Mouse (Mus musculus) hindbrain, postnatal 0 days (tissue): ENCODE results near the gene Arhgef40. TPM values are rescaled to one million over a fixed set of nuclear protein-coding genes. Genes with fewer than 3 reads are reported as not detected.

ENCODE experiments used
- ATAC-seq: fragments of 200-750 bp; cut with Nextera tagmentation; 2 replicates; pipeline ENCODE4 v1.8.0; 2017; ENCODE audit warnings: mild to moderate bottlenecking, moderate TSS enrichment, moderate library complexity
- DNase-seq: peaks from one replicate; pipeline ENCODE4 v3.0.0-alpha.2; 2015; ENCODE audit warnings: low spot score
- H3K27ac ChIP-seq: fragments of 300-500 bp; sonication (generic); 2 replicates; pipeline ENCODE4 v1.5.1; 2014; ENCODE audit warnings: mild to moderate bottlenecking
- H3K27me3 ChIP-seq: fragments of 300-500 bp; sonication (generic); 2 replicates; pipeline ENCODE4 v1.6.1; 2014; ENCODE audit warnings: low read length, mixed read lengths; ENCODE audit not compliant: insufficient read depth
- H3K36me3 ChIP-seq: fragments of 300-500 bp; sonication (generic); 2 replicates; pipeline ENCODE4 v1.6.1; 2014; ENCODE audit warnings: low read length, mixed read lengths; ENCODE audit not compliant: insufficient read depth
- H3K4me1 ChIP-seq: fragments of 300-500 bp; sonication (generic); 2 replicates; pipeline ENCODE4 v1.6.1; 2014; ENCODE audit warnings: antibody characterized with exemption, low read length, mixed read lengths; ENCODE audit not compliant: insufficient read depth
- H3K4me2 ChIP-seq: fragments of 300-500 bp; sonication (generic); 2 replicates; pipeline ENCODE4 v1.6.1; 2014; ENCODE audit warnings: low read depth, mild to moderate bottlenecking, low read length, moderate library complexity, mixed read lengths
- H3K4me3 ChIP-seq: fragments of 300-500 bp; sonication (generic); 2 replicates; pipeline ENCODE4 v1.5.1; 2014; ENCODE audit warnings: low read length
- H3K9ac ChIP-seq: fragments of 300-500 bp; sonication (generic); replicated peaks from 2 replicates; pipeline ENCODE4 v1.6.1; 2014; ENCODE audit warnings: mild to moderate bottlenecking, low read length, moderate library complexity, mixed read lengths
- H3K9me3 ChIP-seq: fragments of 300-500 bp; sonication (generic); 2 replicates; pipeline ENCODE4 v1.6.1; 2016; ENCODE audit warnings: low read length, mixed read lengths
- CTCF ChIP-seq: IDR thresholded peaks from 2 replicates; pipeline ENCODE4 v1.5.1; 2016; ENCODE audit warnings: antibody characterized with exemption, control low read depth, low read depth
- WGBS: fragments of 180-500 bp; shearing (Covaris S2); extraction: QIAGEN DNeasy Blood & Tissue Kit; methylation state at CpG from one replicate; pipeline ENCODE4 v1.1.7; 2014; 5-methylcytosine and 5-hydroxymethylcytosine counted together
- polyA plus RNA-seq: library from polyadenylated mRNA; unstranded; fragments of >200 nt; fragmentation: Nextera tagmentation; extraction: Ambion mirVana; gene quantifications from 2 replicates; pipeline ENCODE4 v1.2.1, GENCODE M21; 2015
- total RNA-seq: library from RNA; depleted of rRNA; stranded (reverse); fragments of >200 nt; gene quantifications from 2 replicates; pipeline ENCODE4 v1.2.3, GENCODE M21; 2014

Arhgef40 gene
- total and polyA plus RNA-seq, 2 experiments from 2014 or later = 56.4 to 124 TPM

- Histone ChIP-seq H3K4me2 (peak within 1 kb of the TSS; percentile 73), H3K36me3 (no peaks in the 10 kb centered on the region), H3K9ac (peak within 1 kb of the TSS; percentile 96), H3K4me3 (peak within 1 kb of the TSS; percentile 65), H3K27me3 (no peaks in the 10 kb centered on the region), H3K4me1 (peaks cover 29% of the 10 kb centered on the region), H3K27ac (peak within 1 kb of the TSS; percentile 99), H3K9me3 (no peaks in the 10 kb centered on the region)
- 6% methylated on average over 15 of the region's 15 CpGs for WGBS
- ATAC-seq (peak; percentile 65), DNase-seq (peak; percentile 89)
- peak; percentile 79 for TF ChIP-seq CTCF
Measured at GRCm38 (mm10) chr14:52020486-52021137, 36.1 kb downstream of the Arhgef40 start, which contains the start of gene Zfp219. Zfp219 (minus strand) TSS chr14:52020733.

GRCm38 (mm10) chr14:52021138-52021529, 36.6 kb downstream of the Arhgef40 start:
- H3K4me3 ChIP-seq = no peak overlapping the region
- peaks cover 24% of the 10 kb centered on the region; the same call in 1 of the 2 replicates for H3K4me1 ChIP-seq

GRCm38 (mm10) chr14:52021568-52022212, 37.2 kb downstream of the Arhgef40 start:
- Histone ChIP-seq H3K9ac (no peak overlapping the region), H3K27ac (0 out of 2 replicates have a peak overlapping the region, but pooled peaks have one; percentile 99), H3K9me3 (no peaks in the 10 kb centered on the region), H3K27me3 (no peaks in the 10 kb centered on the region), H3K4me2 (no peak overlapping the region; the same call in 1 of the 2 replicates), H3K4me3 (no peak overlapping the region), H3K4me1 (peaks cover 20% of the 10 kb centered on the region; the same call in 1 of the 2 replicates), H3K36me3 (no peaks in the 10 kb centered on the region)
- DNase-seq (no peak), ATAC-seq (no peak)
- no peak for TF ChIP-seq CTCF
- 89% methylated on average over 8 of the region's 8 CpGs for WGBS

More at GRCm38 (mm10) chr14:52021138-52021529, 36.6 kb downstream of the Arhgef40 start:
- DNase-seq (no peak), ATAC-seq (no peak)
- Histone ChIP-seq H3K36me3 (no peaks in the 10 kb centered on the region), H3K9ac (peak overlapping the region; percentile 96; the same call in 1 of the 2 replicates), H3K27ac (peak overlapping the region; percentile 99), H3K9me3 (no peaks in the 10 kb centered on the region), H3K4me2 (peak overlapping the region; percentile 73), H3K27me3 (no peaks in the 10 kb centered on the region)
- WGBS = 49% methylated on average over 4 of the region's 4 CpGs
- no peak for TF ChIP-seq CTCF

GRCm38 (mm10) chr14:52022244-52022708, 37.8 kb downstream of the Arhgef40 start:
- Histone ChIP-seq H3K9me3 (no peaks in the 10 kb centered on the region), H3K36me3 (no peaks in the 10 kb centered on the region), H3K4me2 (peak overlapping the region; percentile 55), H3K9ac (no peak overlapping the region), H3K27ac (peak overlapping the region; percentile 82), H3K4me1 (peaks cover 20% of the 10 kb centered on the region; the same call in 1 of the 2 replicates), H3K4me3 (no peak overlapping the region), H3K27me3 (no peaks in the 10 kb centered on the region)
- DNase-seq (no peak), ATAC-seq (no peak)
- TF ChIP-seq CTCF = no peak
- 60% methylated on average over 3 of the region's 3 CpGs for WGBS

- DNase-seq (peak; percentile 94), ATAC-seq (peak; percentile 59)
- peak overlapping the region; percentile 35; the same call in 1 of the 2 replicates for H3K9ac ChIP-seq
- TF ChIP-seq CTCF = peak; percentile 76
- peaks cover 20% of the 10 kb centered on the region; the same call in 1 of the 2 replicates for H3K4me1 ChIP-seq
- no peaks in the 10 kb centered on the region for H3K27me3 ChIP-seq
- H3K4me3 ChIP-seq = peak overlapping the region; percentile 15
- H3K36me3 ChIP-seq = no peaks in the 10 kb centered on the region
- no peaks in the 10 kb centered on the region for H3K9me3 ChIP-seq
- H3K4me2 ChIP-seq = peak overlapping the region; percentile 55
- WGBS = 3% methylated on average over 23 of the region's 23 CpGs
- H3K27ac ChIP-seq = peak overlapping the region; percentile 82
Measured at GRCm38 (mm10) chr14:52022709-52023459, 38.4 kb downstream of the Arhgef40 start.

- Histone ChIP-seq H3K4me2 (no peak overlapping the region), H3K27ac (no peak overlapping the region), H3K36me3 (no peaks in the 10 kb centered on the region), H3K27me3 (no peaks in the 10 kb centered on the region), H3K4me1 (peaks cover 15% of the 10 kb centered on the region; the same call in 1 of the 2 replicates), H3K9me3 (no peaks in the 10 kb centered on the region), H3K4me3 (no peak overlapping the region), H3K9ac (no peak overlapping the region)
- 84% methylated on average over 2 of the region's 2 CpGs for WGBS
- TF ChIP-seq CTCF = no peak
- ATAC-seq (no peak), DNase-seq (no peak)
Measured at GRCm38 (mm10) chr14:52024133-52024532, 39.6 kb downstream of the Arhgef40 start.
